Mouse (Mus musculus) heart, postnatal 25 days (tissue): ENCODE data around the gene Tmem242. TPM values are rescaled to one million over a fixed set of nuclear protein-coding genes. Genes with fewer than 3 reads are reported as not detected.
"Not testable (repeated sequence)": the region's sequence is repeated elsewhere in the genome, so short reads cannot be mapped to it uniquely, and the experiment has no call there.

Experiments
- DNase-seq: peaks from one replicate; pipeline ENCODE4 v3.0.0; 2022; ENCODE audit warnings: low spot score
- intact Hi-C: fragments of 180-260 bp; cut with DNase I; formaldehyde crosslinking; loops from one replicate; pipeline ENCODE4 v1.15.1; 2025
- total RNA-seq, 2 experiments: library from RNA; stranded (reverse); gene quantifications; 2 replicates each; pipeline ENCODE4 v1.2.3; 2021

Gene Tmem242
- 100 to 1,000 TPM; 151 to 159 TPM for total RNA-seq

- intact Hi-C loops: loop anchor here (1.0 to 10.0 kb wide), 5 partner anchors 52 to 484 kb away; partner anchors contain the start of gene Zdhhc14
- peak; percentile 71 for DNase-seq
Observed at GRCm38 (mm10) chr17:5440159-5440971, at the start of gene Tmem242. Tmem242 (minus strand) TSS chr17:5440259.

GRCm38 (mm10) chr17:5488156-5488555 lies 48.1 kb upstream of the Tmem242 start:
- intact Hi-C loops: no loop called here
- no peak for DNase-seq

GRCm38 (mm10) chr17:5484663-5485062 lies 44.6 kb upstream of the Tmem242 start:
- intact Hi-C loops: no loop called here

GRCm38 (mm10) chr17:5483456-5483855 lies 43.4 kb upstream of the Tmem242 start:
- DNase-seq: no peak
- intact Hi-C loops: no loop called here

More at GRCm38 (mm10) chr17:5484663-5485062, 44.6 kb upstream of the Tmem242 start:
- no peak for DNase-seq

- no peak for DNase-seq
- intact Hi-C loops: no loop called here
Observed at GRCm38 (mm10) chr17:5475960-5476725, 36.1 kb upstream of the Tmem242 start.

- DNase-seq: no peak
- intact Hi-C loops: no loop called here
Observed at GRCm38 (mm10) chr17:5472268-5472667, 32.2 kb upstream of the Tmem242 start.

- intact Hi-C loops: no loop called here
- no peak for DNase-seq
Observed at GRCm38 (mm10) chr17:5467177-5467576, 27.1 kb upstream of the Tmem242 start.

GRCm38 (mm10) chr17:5466736-5467135 lies 26.7 kb upstream of the Tmem242 start:
- no peak for DNase-seq
- intact Hi-C loops: no loop called here

GRCm38 (mm10) chr17:5463912-5464311 lies 23.9 kb upstream of the Tmem242 start:
- intact Hi-C loops: no loop called here
- DNase-seq: no peak

GRCm38 (mm10) chr17:5453657-5454056 lies 13.6 kb upstream of the Tmem242 start:
- no peak for DNase-seq
- intact Hi-C loops: no loop called here

- intact Hi-C loops: loop anchor here (5.0 to 10.0 kb wide), 2 partner anchors 89 to 481 kb away; no protein-coding TSS in a partner anchor
- DNase-seq: no peak
Observed at GRCm38 (mm10) chr17:5443751-5444150, 3.7 kb upstream of the Tmem242 start.

GRCm38 (mm10) chr17:5443260-5443659 lies 3.2 kb upstream of the Tmem242 start:
- intact Hi-C loops: loop anchor here (5.0 to 10.0 kb wide), 2 partner anchors 89 to 482 kb away; no protein-coding TSS in a partner anchor
- no peak for DNase-seq

GRCm38 (mm10) chr17:5442403-5442802 lies 2.3 kb upstream of the Tmem242 start:
- intact Hi-C loops: loop anchor here (5.0 to 10.0 kb wide), 2 partner anchors 90 to 482 kb away; no protein-coding TSS in a partner anchor
- DNase-seq: not testable (repeated sequence)

- intact Hi-C loops: loop anchor here (1.0 to 10.0 kb wide), 6 partner anchors 53 to 485 kb away; partner anchors contain the start of gene Zdhhc14
- DNase-seq: no peak
Observed at GRCm38 (mm10) chr17:5439831-5440158, 264 bp downstream of the Tmem242 start.

GRCm38 (mm10) chr17:5429772-5430133 lies 10.3 kb downstream of the Tmem242 start:
- intact Hi-C loops: loop anchor here (1.0 to 10.0 kb wide), 2 partner anchors 324 to 465 kb away; no protein-coding TSS in a partner anchor
- no peak for DNase-seq

- DNase-seq: peak; percentile 63
- intact Hi-C loops: loop anchor here (1.0 kb wide), 1 partner anchor 324 kb away; no protein-coding TSS in a partner anchor
Observed at GRCm38 (mm10) chr17:5429090-5429771, 10.8 kb downstream of the Tmem242 start.

- DNase-seq: peak; percentile 26
Observed at GRCm38 (mm10) chr17:5425204-5425603, 14.9 kb downstream of the Tmem242 start.

GRCm38 (mm10) chr17:5424156-5424555 lies 15.9 kb downstream of the Tmem242 start:
- intact Hi-C loops: no loop called here
- no peak for DNase-seq

More at GRCm38 (mm10) chr17:5425204-5425603, 14.9 kb downstream of the Tmem242 start:
- intact Hi-C loops: no loop called here

- no peak for DNase-seq
- intact Hi-C loops: no loop called here
Observed at GRCm38 (mm10) chr17:5421835-5422234, 18.2 kb downstream of the Tmem242 start.
